Mouse (Mus musculus) kidney, embryonic 16.5 days (tissue): ENCODE results near the gene Wfs1. TPM values are rescaled to one million over a fixed set of nuclear protein-coding genes. Genes with fewer than 3 reads are reported as not detected.

Source experiments
- ATAC-seq: fragments of 200-750 bp; cut with Nextera tagmentation; 2 replicates; pipeline ENCODE4 v1.8.0; 2017; ENCODE audit warnings: moderate TSS enrichment; ENCODE audit not compliant: low FRiP score, low TSS enrichment
- H3K27ac ChIP-seq: fragments of 300-500 bp; sonication (generic); 2 replicates; pipeline ENCODE4 v1.5.1; 2014; ENCODE audit warnings: low read length
- H3K27me3 ChIP-seq: fragments of 300-500 bp; sonication (generic); 2 replicates; pipeline ENCODE4 v1.6.1; 2014; ENCODE audit warnings: low read length, control low read depth, mixed read lengths; ENCODE audit not compliant: insufficient read depth
- H3K36me3 ChIP-seq: fragments of 300-500 bp; sonication (generic); 2 replicates; pipeline ENCODE4 v1.6.1; 2014; ENCODE audit warnings: low read length, control low read depth, mixed read lengths; ENCODE audit not compliant: insufficient read depth
- H3K4me1 ChIP-seq: fragments of 300-500 bp; sonication (generic); 2 replicates; pipeline ENCODE4 v1.6.1; 2014; ENCODE audit warnings: low read length, control low read depth, mixed read lengths; ENCODE audit not compliant: insufficient read depth
- H3K4me2 ChIP-seq: fragments of 300-500 bp; sonication (generic); replicated peaks from 2 replicates; pipeline ENCODE4 v1.6.1; 2014; ENCODE audit warnings: low read depth, low read length
- H3K4me3 ChIP-seq: fragments of 300-500 bp; sonication (generic); 2 replicates; pipeline ENCODE4 v1.5.1; 2014; ENCODE audit warnings: mild to moderate bottlenecking, low read length
- H3K9ac ChIP-seq: fragments of 300-500 bp; sonication (generic); replicated peaks from 2 replicates; pipeline ENCODE4 v1.6.1; 2014; ENCODE audit warnings: low read length
- H3K9me3 ChIP-seq: fragments of 300-500 bp; sonication (generic); 2 replicates; pipeline ENCODE4 v1.6.1; 2016; ENCODE audit warnings: low read length, control low read depth
- WGBS: fragments of 180-500 bp; shearing (Covaris S2); extraction: QIAGEN DNeasy Blood & Tissue Kit; methylation state at CpG from one replicate; pipeline ENCODE4 v1.1.7; 2014; 5-methylcytosine and 5-hydroxymethylcytosine counted together
- polyA plus RNA-seq: library from polyadenylated mRNA; unstranded; fragments of >200 nt; fragmentation: Nextera tagmentation; extraction: Ambion mirVana; gene quantifications from 2 replicates; pipeline ENCODE4 v1.2.1, GENCODE M21; 2015

The Wfs1 gene
- polyA plus RNA-seq, result 21.0 and 21.9 TPM in 2 replicates

DNA sequence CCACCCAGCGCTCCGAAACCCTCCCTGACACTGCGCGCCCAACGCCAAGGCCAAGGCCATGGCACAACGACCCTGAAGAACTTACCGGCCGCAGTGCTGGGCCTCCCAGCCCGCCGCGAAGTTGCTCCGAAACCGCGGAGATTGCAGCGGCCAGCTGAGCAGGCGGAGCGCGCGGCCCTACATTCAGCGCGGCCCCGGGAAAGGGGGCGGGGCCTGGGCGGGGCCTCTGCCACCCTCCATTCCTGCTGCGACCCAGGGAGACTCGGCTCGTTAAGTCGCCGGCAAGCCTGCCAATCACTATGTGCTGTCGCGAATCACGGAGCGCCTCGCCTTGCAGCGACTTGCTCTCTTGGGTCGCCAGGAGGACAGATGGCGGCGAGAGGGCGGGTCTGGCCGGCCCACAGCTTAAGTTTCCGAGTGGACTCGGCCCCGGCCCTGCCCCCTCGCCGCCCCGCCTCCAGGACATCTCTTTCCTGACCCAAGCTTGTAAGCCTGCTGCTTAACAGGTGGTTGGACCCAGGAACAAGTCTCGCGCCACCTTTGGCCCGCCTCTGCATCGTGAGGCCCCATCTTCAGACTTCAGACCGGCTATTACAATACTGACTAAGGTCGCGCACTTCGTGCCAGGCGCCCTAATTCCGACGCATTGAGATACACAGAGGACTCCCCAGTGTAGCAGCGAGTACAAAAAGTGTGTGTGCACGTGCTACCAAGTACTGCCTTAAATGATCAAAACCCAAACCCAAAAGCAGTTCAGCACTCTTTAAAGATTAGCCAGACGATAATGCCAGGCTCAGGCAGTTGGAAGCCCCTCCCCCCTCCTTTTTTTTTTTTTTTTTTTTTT is at the start of gene Wfs1:
Gene Wfs1, minus strand, starts transcription at position 425 of the 844 bp plus-strand sequence.
- peak within 1 kb of the TSS; percentile 89 for H3K9ac ChIP-seq
- H3K27ac ChIP-seq, result peak within 1 kb of the TSS; percentile 84
- no peaks in the 10 kb centered on the region for H3K36me3 ChIP-seq
- H3K4me1 ChIP-seq, result peaks cover 31% of the 10 kb centered on the region
- ATAC-seq, result peak; percentile 99
- H3K27me3 ChIP-seq, result no peaks in the 10 kb centered on the region
- WGBS, result under 1% methylated on average over 60 of the region's 60 CpGs
- no peaks in the 10 kb centered on the region for H3K9me3 ChIP-seq
- H3K4me2 ChIP-seq, result peak within 1 kb of the TSS; percentile 96
- H3K4me3 ChIP-seq, result peak within 1 kb of the TSS; percentile 86

DNA sequence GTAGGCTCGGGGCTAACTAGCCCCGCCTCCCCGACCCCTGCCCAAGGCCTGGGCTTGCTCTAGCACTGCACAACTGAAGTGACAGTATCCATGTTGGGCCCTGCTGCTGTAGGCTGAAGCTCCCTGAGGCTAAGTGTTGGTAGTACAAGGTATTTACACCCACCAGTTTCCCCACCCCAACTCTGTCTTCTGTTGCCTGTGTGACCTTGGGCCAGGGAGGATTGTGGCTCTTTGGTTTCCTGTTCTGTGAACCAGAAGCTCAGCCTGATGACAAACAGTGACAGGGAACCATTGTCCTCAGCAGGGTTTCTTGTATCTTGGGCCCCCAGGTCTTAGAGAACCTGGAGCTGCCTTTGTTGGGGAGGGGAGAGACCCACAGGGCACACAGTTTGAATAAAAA is 47.9 kb upstream of the Wfs1 start:
- peaks cover under 1% of the 10 kb centered on the region; the same call in 1 of the 2 replicates for H3K27me3 ChIP-seq
- H3K27ac ChIP-seq, result no peak overlapping the region
- 78% methylated on average over 3 of the region's 3 CpGs for WGBS
- no peak overlapping the region for H3K4me2 ChIP-seq
- no peak overlapping the region for H3K4me3 ChIP-seq
- no peaks in the 10 kb centered on the region for H3K36me3 ChIP-seq
- H3K4me1 ChIP-seq, result no peaks in the 10 kb centered on the region
- H3K9ac ChIP-seq, result no peak overlapping the region
- H3K9me3 ChIP-seq, result no peaks in the 10 kb centered on the region
- ATAC-seq, result no peak

DNA sequence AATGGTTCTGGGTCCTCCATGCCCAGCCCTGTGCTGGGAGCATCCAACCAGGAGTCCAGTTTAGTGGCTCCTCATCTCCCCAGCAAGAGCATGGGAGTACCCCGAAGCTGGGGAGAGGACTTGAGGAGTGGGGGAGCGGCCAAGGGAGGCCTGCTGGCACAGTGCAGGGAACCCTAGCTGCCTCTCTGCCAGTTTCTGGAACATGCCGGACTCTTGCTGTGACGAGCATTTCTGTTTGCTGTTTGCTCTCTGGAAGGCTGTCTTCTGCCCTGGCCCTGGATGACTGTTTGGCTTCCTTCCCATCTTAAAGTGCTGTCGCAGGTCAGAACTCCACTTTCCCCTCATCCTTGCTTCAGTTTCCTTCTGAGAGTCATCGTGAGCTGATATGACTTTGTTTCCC is 46.9 kb upstream of the Wfs1 start:
- no peaks in the 10 kb centered on the region for H3K9me3 ChIP-seq
- no peak overlapping the region for H3K4me3 ChIP-seq
- no peaks in the 10 kb centered on the region for H3K36me3 ChIP-seq
- peaks cover 11% of the 10 kb centered on the region for H3K27me3 ChIP-seq
- no peaks in the 10 kb centered on the region for H3K4me1 ChIP-seq
- WGBS, result 89% methylated on average over 6 of the region's 6 CpGs
- H3K4me2 ChIP-seq, result no peak overlapping the region
- ATAC-seq, result no peak
- no peak overlapping the region for H3K27ac ChIP-seq
- no peak overlapping the region for H3K9ac ChIP-seq

DNA sequence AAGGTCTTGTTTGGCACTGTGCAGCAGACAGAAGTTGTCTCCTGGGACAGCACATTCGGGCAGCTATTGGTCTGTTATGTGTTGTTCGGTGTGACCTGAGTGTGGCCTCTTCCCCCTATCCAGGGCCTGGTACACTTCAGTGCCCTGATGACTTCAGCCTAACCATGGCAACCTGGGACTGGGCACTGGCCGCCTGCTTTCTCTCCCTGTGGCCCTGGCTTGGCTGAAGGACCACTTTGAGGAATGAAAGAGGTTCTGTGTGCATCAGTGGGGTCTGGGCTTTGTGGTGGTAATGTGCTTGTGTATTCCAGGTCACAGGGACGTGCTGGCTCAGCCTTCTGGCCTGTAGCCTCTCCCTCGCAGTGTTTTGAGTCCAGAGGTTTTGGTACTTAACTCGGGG is 46.2 kb upstream of the Wfs1 start:
- no peak for ATAC-seq
- no peak overlapping the region for H3K9ac ChIP-seq
- no peaks in the 10 kb centered on the region for H3K36me3 ChIP-seq
- H3K4me1 ChIP-seq, result no peaks in the 10 kb centered on the region
- peaks cover 18% of the 10 kb centered on the region for H3K27me3 ChIP-seq
- 57% methylated on average over 6 of the region's 6 CpGs for WGBS
- H3K4me3 ChIP-seq, result no peak overlapping the region
- no peak overlapping the region for H3K4me2 ChIP-seq
- H3K27ac ChIP-seq, result no peak overlapping the region
- H3K9me3 ChIP-seq, result no peaks in the 10 kb centered on the region

DNA sequence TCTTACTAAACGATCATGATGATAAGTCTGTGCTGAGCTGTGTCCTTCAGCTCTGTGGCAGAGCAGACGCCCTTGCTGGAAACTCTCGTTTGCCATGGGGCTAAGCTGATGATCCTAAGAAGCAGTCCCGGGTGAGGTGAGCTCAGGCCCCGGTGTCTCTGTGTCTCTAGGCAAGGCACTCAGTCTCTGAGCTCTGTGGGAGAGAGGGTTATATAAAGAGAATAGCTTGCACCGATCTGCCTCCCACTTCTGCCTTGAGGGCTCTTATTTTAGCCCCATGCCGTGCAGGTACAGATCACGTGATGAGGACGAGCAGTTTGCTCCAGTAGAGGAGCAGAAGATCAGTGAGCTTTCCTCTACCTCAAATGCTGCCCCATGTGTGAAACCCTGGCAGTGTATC is 41.7 kb upstream of the Wfs1 start:
- no peaks in the 10 kb centered on the region for H3K36me3 ChIP-seq
- peaks cover 17% of the 10 kb centered on the region for H3K4me1 ChIP-seq
- peaks cover 62% of the 10 kb centered on the region for H3K27me3 ChIP-seq
- ATAC-seq, result no peak
- no peak overlapping the region for H3K27ac ChIP-seq
- H3K4me2 ChIP-seq, result no peak overlapping the region
- 39% methylated on average over 9 of the region's 9 CpGs for WGBS
- H3K9ac ChIP-seq, result no peak overlapping the region
- H3K4me3 ChIP-seq, result no peak overlapping the region
- no peaks in the 10 kb centered on the region for H3K9me3 ChIP-seq

DNA sequence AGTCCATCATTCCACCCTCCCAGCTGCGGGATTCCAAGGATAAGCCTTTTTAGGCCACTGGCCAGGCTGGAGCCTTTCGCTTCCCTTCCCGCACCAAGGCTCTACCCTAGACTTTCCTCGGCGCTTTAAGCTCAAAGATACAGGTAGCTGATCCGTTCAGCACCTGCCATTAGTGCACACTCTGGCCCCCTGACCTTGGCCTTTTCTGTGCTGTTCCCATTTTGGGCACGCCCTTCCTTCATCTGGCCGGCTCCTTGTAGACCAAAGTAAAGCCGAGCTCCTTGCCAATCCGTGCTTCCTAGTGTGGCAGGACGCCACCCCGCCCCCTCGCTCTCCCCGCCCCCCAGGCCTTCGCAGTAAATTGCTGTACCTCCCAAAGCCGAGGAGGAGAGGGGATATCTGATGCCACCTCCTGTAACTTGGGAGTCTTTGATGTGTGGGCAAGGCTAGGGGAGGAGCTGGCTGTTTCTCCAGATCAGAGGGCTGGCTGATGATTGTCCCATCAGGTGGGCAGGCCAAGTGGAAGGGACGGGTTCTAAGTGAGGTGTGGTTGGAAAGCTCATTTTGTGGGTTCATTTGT is 40.4 kb upstream of the Wfs1 start:
- ATAC-seq, result 0 out of 2 replicates have a peak, but pooled peaks have one; percentile 28
- peak overlapping the region; percentile 64 for H3K4me3 ChIP-seq
- H3K9me3 ChIP-seq, result no peaks in the 10 kb centered on the region
- no peak overlapping the region for H3K9ac ChIP-seq
- no peak overlapping the region for H3K27ac ChIP-seq
- peaks cover 17% of the 10 kb centered on the region for H3K4me1 ChIP-seq
- peak overlapping the region; percentile 100 for H3K4me2 ChIP-seq
- H3K36me3 ChIP-seq, result no peaks in the 10 kb centered on the region
- 0% methylated on average over 17 of the region's 17 CpGs for WGBS
- H3K27me3 ChIP-seq, result peaks cover 68% of the 10 kb centered on the region

DNA sequence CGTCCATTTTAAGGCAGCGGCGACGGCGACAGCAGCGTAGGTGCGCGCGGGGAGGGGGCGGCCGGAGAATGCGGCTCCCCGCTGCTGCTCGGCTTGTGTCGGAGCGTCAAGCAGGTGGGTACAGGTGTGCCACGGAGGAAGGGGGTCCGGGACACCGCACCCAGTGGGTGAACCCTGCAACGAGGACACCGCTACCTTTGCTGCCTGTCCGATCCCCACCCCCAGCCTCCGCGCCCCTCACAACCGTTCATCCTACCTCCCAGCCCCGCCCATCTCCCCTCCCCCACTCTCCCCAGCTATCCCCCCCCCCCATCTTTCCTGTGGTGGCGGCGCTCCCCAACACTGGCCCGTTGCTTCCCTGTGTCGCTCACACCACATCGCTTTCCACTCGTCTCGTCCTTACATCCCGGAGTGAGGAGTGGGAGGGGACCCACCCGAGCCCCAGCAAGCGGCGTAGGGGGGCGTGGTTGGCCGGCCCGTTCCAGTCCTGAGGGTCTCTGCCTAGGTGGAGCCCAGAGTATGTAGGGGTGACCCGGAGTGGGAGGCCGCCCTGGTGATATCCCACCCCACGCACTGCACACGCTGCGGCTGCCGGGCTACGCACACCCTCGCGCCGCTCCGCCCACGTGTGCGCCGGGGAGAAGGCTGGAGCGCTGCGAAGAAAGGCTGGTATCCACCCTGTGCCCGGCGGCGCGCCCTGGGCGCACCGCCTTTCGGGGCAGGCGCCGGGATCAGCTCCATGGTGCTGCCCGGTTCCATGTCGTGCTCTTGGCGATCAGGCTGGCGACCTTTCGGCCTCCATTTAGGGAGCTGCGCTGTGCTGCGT is 39.7 kb upstream of the Wfs1 start:
- peak; percentile 77 for ATAC-seq
- 0 out of 2 replicates have a peak overlapping the region, but pooled peaks have one; percentile 35 for H3K9ac ChIP-seq
- peaks cover 74% of the 10 kb centered on the region for H3K27me3 ChIP-seq
- no peaks in the 10 kb centered on the region for H3K36me3 ChIP-seq
- H3K27ac ChIP-seq, result no peak overlapping the region
- H3K4me3 ChIP-seq, result peak overlapping the region; percentile 64
- H3K4me1 ChIP-seq, result peaks cover 17% of the 10 kb centered on the region
- under 1% methylated on average over 60 of the region's 72 CpGs for WGBS
- H3K4me2 ChIP-seq, result peak overlapping the region; percentile 100
- no peaks in the 10 kb centered on the region for H3K9me3 ChIP-seq

DNA sequence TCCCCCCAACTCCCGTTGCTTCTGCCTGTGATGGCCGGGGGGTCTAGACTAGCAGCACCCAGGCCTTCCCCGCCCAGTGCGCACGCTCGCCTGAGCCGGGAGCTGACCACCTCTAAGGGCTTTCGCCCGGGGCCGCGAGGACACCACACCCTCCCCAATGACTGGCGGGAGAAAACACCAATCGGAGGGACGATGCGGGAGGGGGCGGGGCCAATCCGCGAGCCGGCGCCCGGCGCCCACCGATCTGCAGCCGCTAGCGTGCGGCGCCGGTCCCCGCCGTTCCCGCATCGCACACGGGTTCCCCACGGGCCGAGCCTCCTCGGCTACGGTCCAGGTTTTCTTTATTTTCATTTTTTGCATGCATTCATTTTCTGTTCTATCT is 39.1 kb upstream of the Wfs1 start:
- ATAC-seq, result peak; percentile 90
- Histone ChIP-seq H3K27me3 (peaks cover 80% of the 10 kb centered on the region), H3K27ac (no peak overlapping the region), H3K4me3 (peak overlapping the region; percentile 64), H3K4me2 (peak overlapping the region; percentile 100), H3K36me3 (no peaks in the 10 kb centered on the region), H3K9ac (0 out of 2 replicates have a peak overlapping the region, but pooled peaks have one; percentile 35), H3K4me1 (peaks cover 17% of the 10 kb centered on the region), H3K9me3 (no peaks in the 10 kb centered on the region)
- under 1% methylated on average over 37 of the region's 37 CpGs for WGBS

DNA sequence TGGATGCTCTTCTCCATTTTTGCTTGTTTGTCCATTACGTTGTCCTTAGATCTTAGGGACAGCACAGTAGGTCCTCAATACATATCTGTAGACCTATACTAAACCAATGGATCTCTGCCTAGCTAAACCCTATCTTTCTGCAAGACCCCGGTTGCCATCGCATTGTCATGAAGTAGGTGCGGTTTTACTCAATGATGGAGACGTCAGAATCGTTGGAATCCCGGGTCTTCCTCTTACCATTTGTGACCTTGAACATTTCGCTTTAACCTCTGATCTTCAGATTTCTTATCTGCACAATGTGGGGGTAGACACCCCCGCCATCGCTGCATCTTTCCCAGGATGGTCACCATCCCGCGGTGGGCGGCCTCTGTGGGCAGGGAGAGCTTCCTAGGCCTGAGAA is 38.7 kb upstream of the Wfs1 start:
- H3K27me3 ChIP-seq, result peaks cover 80% of the 10 kb centered on the region
- H3K36me3 ChIP-seq, result no peaks in the 10 kb centered on the region

More for the DNA sequence above, 38.7 kb upstream of the Wfs1 start:
- H3K9ac ChIP-seq, result no peak overlapping the region
- WGBS, result 11% methylated on average over 13 of the region's 13 CpGs
- ATAC-seq, result no peak
- H3K27ac ChIP-seq, result no peak overlapping the region
- H3K4me2 ChIP-seq, result peak overlapping the region; percentile 100
- peak overlapping the region; percentile 64 for H3K4me3 ChIP-seq
- H3K4me1 ChIP-seq, result peaks cover 17% of the 10 kb centered on the region
- H3K9me3 ChIP-seq, result no peaks in the 10 kb centered on the region
